Mouse (Mus musculus): ENCODE measurements around the gene Gm37240. TPM values are rescaled to one million over a fixed set of nuclear protein-coding genes. Genes with fewer than 3 reads are reported as not detected.

Gm37240 gene
- polyA plus RNA-seq, 1 experiment = 1.0 TPM

DNA sequence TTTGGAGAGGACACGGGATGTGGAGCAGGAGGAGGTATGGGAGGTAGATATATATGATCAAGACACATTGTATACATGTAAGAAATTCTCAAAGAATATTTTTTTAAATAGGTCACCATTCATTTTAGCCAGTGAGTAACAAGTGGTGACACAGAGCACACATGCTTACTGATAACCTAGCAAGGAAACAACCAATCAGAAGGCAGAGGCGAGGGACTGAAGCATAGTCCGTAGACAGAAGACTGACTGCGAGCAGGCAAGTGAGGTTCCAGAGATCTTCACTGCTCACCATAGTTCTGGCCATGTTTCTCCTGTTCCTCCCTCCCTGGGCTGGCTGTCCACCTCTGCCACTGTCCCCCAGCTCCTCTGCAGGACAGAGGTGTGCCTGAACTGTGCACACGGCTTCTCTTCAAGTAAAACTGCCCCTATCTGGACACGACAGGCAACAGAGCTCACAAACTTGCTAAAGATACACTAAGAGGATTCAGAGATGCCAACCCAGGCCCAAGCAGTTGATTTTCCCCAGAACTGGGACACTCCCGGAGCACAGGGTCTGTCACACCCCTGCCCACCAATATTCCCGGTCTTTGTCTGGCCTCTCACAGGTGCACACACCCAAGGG, 207.9 kb downstream of the Gm37240 start:
- Histone ChIP-seq H3K4me3 (replicated peaks; ENCODE audit: control insufficient read depth, low read depth, low read length) (no peak overlapping the region), H3K27ac (ENCODE audit: control insufficient read depth, insufficient read depth, low read depth, low read length, poor library complexity) (no peak overlapping the region), H3K4me1 (ENCODE audit: control insufficient read depth, insufficient read depth, low read length) (no peaks in the 10 kb centered on the region)
- TF ChIP-seq POLR2A (IDR thresholded peaks at IDR 0.05; ENCODE audit: borderline replicate concordance, control insufficient read depth, low read depth, low read length) (no peak), CTCF (IDR thresholded peaks at IDR 0.05; ENCODE audit: control insufficient read depth, insufficient read depth, low read length) (no peak)
- 85% methylated on average over 8 of the region's 8 CpGs for WGBS

DNA sequence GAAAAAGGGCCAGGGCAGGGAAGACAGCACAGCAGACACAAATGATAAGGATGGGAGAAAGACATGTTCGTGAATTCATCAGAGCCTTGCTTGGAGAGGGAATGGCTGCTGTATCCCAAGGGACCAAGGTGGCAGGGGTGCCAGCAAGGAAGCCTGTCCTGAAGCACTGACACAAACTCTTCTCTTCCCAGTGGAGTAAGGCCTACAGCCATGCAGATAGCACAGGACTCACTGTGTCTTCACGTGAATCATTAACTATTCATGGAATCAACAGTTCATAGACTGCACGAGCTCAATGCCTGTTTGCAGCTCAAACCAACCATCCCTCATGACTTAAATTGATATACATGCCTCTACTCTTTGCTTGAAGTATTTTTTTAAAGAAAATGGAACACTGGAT, 209.4 kb downstream of the Gm37240 start:
- no peak overlapping the region for H3K27ac ChIP-seq (ENCODE audit: control insufficient read depth, insufficient read depth, low read depth, low read length, poor library complexity)
- WGBS = 83% methylated on average over 3 of the region's 3 CpGs
- no peak overlapping the region for H3K4me3 ChIP-seq (replicated peaks; ENCODE audit: control insufficient read depth, low read depth, low read length)
- no peak for TF ChIP-seq CTCF (IDR thresholded peaks at IDR 0.05; ENCODE audit: control insufficient read depth, insufficient read depth, low read length)
- no peak for TF ChIP-seq POLR2A (IDR thresholded peaks at IDR 0.05; ENCODE audit: borderline replicate concordance, control insufficient read depth, low read depth, low read length)
- no peaks in the 10 kb centered on the region for H3K4me1 ChIP-seq (ENCODE audit: control insufficient read depth, insufficient read depth, low read length)

DNA sequence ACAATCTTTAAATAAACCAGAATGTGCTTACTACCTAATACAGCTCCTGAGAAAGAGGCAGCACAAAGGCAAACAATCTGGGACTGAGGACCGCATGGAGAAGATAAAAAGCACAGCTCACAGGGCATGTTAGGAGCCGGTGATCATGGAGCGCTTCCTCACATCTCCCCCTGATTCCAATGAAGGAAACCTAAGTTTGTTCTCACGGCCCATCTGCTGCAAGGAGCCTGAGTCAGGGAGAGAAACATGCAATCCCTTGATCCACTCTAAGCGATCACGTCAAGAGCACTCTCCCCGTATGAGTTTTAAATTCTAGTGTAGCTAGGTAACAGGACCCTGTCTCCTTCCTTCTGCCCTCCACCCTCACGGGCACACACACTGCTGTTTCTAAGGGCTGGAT, 210.2 kb downstream of the Gm37240 start:
- 77% methylated on average over 8 of the region's 8 CpGs for WGBS
- TF ChIP-seq POLR2A (IDR thresholded peaks at IDR 0.05; ENCODE audit: borderline replicate concordance, control insufficient read depth, low read depth, low read length) = no peak
- no peak for TF ChIP-seq CTCF (IDR thresholded peaks at IDR 0.05; ENCODE audit: control insufficient read depth, insufficient read depth, low read length)

DNA sequence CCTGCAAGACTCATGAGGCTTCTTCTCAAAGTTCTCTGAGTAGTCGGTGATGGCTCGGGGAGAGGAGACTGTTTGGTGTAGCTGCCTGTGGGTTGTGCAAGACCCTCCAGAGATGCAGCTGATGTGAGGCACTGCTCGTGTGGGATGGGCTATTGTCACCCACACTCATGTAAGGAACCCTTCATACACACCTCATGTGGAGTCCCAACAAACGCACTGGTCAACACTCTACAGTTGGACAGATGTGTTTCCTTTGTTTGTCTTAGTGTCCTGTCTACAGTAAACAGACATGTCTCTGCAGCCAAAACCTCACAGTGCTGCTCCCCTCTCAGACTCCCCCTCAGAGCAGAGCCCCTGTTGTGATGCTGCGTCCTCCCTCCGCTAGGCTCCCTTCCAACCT, 217.5 kb downstream of the Gm37240 start:
- Histone ChIP-seq H3K4me1 (ENCODE audit: control insufficient read depth, insufficient read depth, low read length) (no peaks in the 10 kb centered on the region), H3K4me3 (replicated peaks; ENCODE audit: control insufficient read depth, low read depth, low read length) (no peak overlapping the region), H3K27ac (ENCODE audit: control insufficient read depth, insufficient read depth, low read depth, low read length, poor library complexity) (no peak overlapping the region)
- WGBS = 79% methylated on average over 6 of the region's 6 CpGs
- no peak for TF ChIP-seq CTCF (IDR thresholded peaks at IDR 0.05; ENCODE audit: control insufficient read depth, insufficient read depth, low read length)
- no peak for TF ChIP-seq POLR2A (IDR thresholded peaks at IDR 0.05; ENCODE audit: borderline replicate concordance, control insufficient read depth, low read depth, low read length)

More for the DNA sequence above, 210.2 kb downstream of the Gm37240 start:
- Histone ChIP-seq H3K4me3 (replicated peaks; ENCODE audit: control insufficient read depth, low read depth, low read length) (no peak overlapping the region), H3K4me1 (ENCODE audit: control insufficient read depth, insufficient read depth, low read length) (no peaks in the 10 kb centered on the region), H3K27ac (ENCODE audit: control insufficient read depth, insufficient read depth, low read depth, low read length, poor library complexity) (no peak overlapping the region)

DNA sequence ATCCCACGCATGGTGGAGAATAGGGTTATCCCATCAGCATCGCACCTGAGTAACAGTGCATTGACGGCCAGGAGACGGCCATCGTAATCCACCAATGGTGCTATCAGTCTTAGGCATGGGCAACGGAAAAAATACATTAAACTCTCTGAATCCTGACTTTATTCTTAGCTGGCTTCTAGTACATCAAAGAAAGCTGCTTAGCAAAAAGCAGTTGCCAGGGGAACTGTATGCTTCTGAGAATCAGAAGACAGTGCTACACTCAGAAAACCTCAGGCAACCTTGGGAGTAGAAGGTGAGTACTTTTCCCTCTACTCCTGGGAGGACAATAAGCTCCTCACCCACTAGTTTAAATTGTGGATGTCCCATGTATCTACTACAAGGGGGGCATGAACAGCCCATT, 219.6 kb downstream of the Gm37240 start:
- TF ChIP-seq CTCF (IDR thresholded peaks at IDR 0.05; ENCODE audit: control insufficient read depth, insufficient read depth, low read length) (no peak), POLR2A (IDR thresholded peaks at IDR 0.05; ENCODE audit: borderline replicate concordance, control insufficient read depth, low read depth, low read length) (no peak)
- WGBS = 89% methylated on average over 6 of the region's 6 CpGs
- Histone ChIP-seq H3K4me1 (ENCODE audit: control insufficient read depth, insufficient read depth, low read length) (no peaks in the 10 kb centered on the region), H3K4me3 (replicated peaks; ENCODE audit: control insufficient read depth, low read depth, low read length) (no peak overlapping the region), H3K27ac (ENCODE audit: control insufficient read depth, insufficient read depth, low read depth, low read length, poor library complexity) (no peak overlapping the region)

DNA sequence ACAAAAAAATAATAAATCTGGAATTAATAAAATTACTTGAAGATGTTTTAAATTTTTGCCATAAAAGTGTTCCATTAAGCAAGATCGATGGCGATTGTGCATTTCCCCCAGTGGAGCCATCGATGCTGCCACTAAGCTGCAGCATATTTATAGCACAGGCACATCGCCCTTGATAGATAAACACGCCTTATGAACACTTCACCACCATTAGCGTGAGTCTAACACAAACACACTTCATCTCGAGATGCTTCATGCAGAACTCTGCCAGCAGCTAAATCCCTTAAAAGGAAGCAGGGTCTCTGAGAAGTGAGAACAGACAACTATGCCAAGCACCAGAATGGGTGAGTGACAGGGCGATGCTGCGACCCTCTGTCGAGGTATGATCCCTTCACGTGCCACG, 220.6 kb downstream of the Gm37240 start:
- WGBS = 82% methylated on average over 12 of the region's 12 CpGs
- no peaks in the 10 kb centered on the region for H3K4me1 ChIP-seq (ENCODE audit: control insufficient read depth, insufficient read depth, low read length)
- TF ChIP-seq CTCF (IDR thresholded peaks at IDR 0.05; ENCODE audit: control insufficient read depth, insufficient read depth, low read length) (no peak), POLR2A (IDR thresholded peaks at IDR 0.05; ENCODE audit: borderline replicate concordance, control insufficient read depth, low read depth, low read length) (no peak)
- no peak overlapping the region for H3K27ac ChIP-seq (ENCODE audit: control insufficient read depth, insufficient read depth, low read depth, low read length, poor library complexity)
- H3K4me3 ChIP-seq (replicated peaks; ENCODE audit: control insufficient read depth, low read depth, low read length) = no peak overlapping the region

DNA sequence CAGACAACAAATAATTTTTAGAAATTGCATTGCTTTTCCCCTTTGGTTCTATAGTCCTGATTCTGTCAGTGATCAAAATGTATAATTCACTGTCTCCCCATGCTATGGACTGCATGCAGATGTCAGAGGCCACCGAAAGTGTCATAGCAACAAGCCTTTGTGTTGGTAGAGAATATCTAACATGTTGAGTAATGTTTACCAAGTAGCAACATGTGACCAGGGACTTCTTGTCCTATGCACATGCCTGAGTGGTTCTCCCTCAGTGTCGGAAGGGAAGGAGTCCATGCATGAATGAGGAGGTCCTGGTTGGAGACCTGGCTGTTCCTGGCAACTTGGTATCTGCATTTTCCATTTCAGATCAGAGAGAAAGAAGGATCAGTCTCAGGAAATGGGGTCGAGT, 221.2 kb downstream of the Gm37240 start:
- Histone ChIP-seq H3K4me1 (ENCODE audit: control insufficient read depth, insufficient read depth, low read length) (no peaks in the 10 kb centered on the region), H3K27ac (ENCODE audit: control insufficient read depth, insufficient read depth, low read depth, low read length, poor library complexity) (no peak overlapping the region), H3K4me3 (replicated peaks; ENCODE audit: control insufficient read depth, low read depth, low read length) (no peak overlapping the region)
- 70% methylated on average over 3 of the region's 3 CpGs for WGBS
- TF ChIP-seq CTCF (IDR thresholded peaks at IDR 0.05; ENCODE audit: control insufficient read depth, insufficient read depth, low read length) = no peak
- no peak for TF ChIP-seq POLR2A (IDR thresholded peaks at IDR 0.05; ENCODE audit: borderline replicate concordance, control insufficient read depth, low read depth, low read length)

DNA sequence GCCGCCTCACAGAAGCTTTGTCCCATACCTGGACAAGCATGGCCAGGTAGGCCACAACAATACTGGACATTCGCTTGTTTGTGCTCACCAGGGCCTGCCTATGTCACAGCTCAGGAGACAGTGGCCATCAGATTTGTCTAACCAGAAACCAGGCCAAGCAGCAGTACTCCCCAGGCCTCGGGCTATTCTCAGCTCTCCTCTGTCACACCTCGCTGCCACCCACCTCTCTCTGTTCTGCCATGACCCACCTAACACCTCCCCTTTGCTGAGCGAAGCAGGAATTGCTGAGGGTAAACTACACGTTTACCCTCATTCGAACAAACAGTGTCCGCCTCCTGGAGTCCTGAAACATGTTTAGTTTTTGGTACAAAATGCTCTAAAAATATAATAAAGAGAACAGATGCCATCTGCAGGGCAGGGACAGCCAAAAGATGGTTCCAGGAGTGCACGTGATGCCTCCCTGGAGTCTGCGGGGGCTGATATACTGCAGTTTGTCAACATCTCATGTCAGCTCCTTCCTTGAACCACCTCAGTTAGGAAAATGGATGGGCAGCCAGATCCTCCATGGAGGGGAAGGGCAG, 222.6 kb downstream of the Gm37240 start:
- Histone ChIP-seq H3K4me1 (ENCODE audit: control insufficient read depth, insufficient read depth, low read length) (no peaks in the 10 kb centered on the region), H3K27ac (ENCODE audit: control insufficient read depth, insufficient read depth, low read depth, low read length, poor library complexity) (no peak overlapping the region), H3K4me3 (replicated peaks; ENCODE audit: control insufficient read depth, low read depth, low read length) (no peak overlapping the region)
- 76% methylated on average over 10 of the region's 10 CpGs for WGBS
- no peak for TF ChIP-seq CTCF (IDR thresholded peaks at IDR 0.05; ENCODE audit: control insufficient read depth, insufficient read depth, low read length)
- no peak for TF ChIP-seq POLR2A (IDR thresholded peaks at IDR 0.05; ENCODE audit: borderline replicate concordance, control insufficient read depth, low read depth, low read length)
